In genomic region chr8:46671496-46671895, GRCm38 (mm10) we compare ENCODE assay signal across 7 mouse cellular contexts. TPM values are rescaled to one million over a fixed set of nuclear protein-coding genes. Genes with fewer than 3 reads are reported as not detected.
DNase-seq lines count a peak whose midpoint lies in the region; ATAC-seq and TF ChIP-seq lines count a peak whose summit lies in the region.

No protein-coding gene starts in this region.

- no peaks in the 10 kb centered on the region for H3K9me3 ChIP-seq in lung, embryonic 14.5 days (ENCODE audit: low read depth, low read length)

- no peak overlapping the region for H3K9ac ChIP-seq in lung, embryonic 14.5 days

- no peak overlapping the region for H3K4me3 ChIP-seq in lung, embryonic 14.5 days (ENCODE audit: low read depth, low read length)

- no peaks in the 10 kb centered on the region for H3K27me3 ChIP-seq in lung, embryonic 14.5 days (ENCODE audit: insufficient read depth, low read length)

- no peak overlapping the region for H3K27ac ChIP-seq in lung, embryonic 14.5 days (ENCODE audit: low read depth)

- peak; percentile 61 for DNase-seq in 416B (ENCODE audit: low read depth)
- DNase-seq in c-Kit-positive CD71-negative TER-119-negative erythroid progenitor cells, embryonic 14.5 days (ENCODE audit: low read depth): peak; percentile 51
- peak; percentile 31 to 52 for DNase-seq in frontal cortex, postnatal 10 days (ENCODE audit: low spot score in 2 of 2)
- peak; percentile 49 to 81 for DNase-seq in kidney, postnatal 25 days
- peak; percentile 82 for DNase-seq in lung, embryonic 14.5 days
- peak; percentile 20 for DNase-seq in skeletal muscle tissue, adult 2 months (ENCODE audit: low read depth, low spot score)

- 0% methylated on average over 2 of the region's 2 CpGs for WGBS in lung, embryonic 14.5 days

- peak; percentile 81 for TF ChIP-seq CTCF in lung, embryonic 14.5 days (IDR thresholded peaks at IDR 0.05; ENCODE audit: low read depth)

- H3K36me3 ChIP-seq in lung, embryonic 14.5 days (ENCODE audit: insufficient read depth): no peaks in the 10 kb centered on the region

- no peak overlapping the region for H3K4me2 ChIP-seq in lung, embryonic 14.5 days

- H3K4me1 ChIP-seq in lung, embryonic 14.5 days (ENCODE audit: insufficient read depth): no peaks in the 10 kb centered on the region

- peak; percentile 80 for ATAC-seq in CD4-positive, CD25-positive, alpha-beta regulatory T cell, adult 4 months
- no peak for ATAC-seq in lung, embryonic 14.5 days (ENCODE audit: insufficient read depth)

RNA-seq across cellular contexts. Expression of gene Casp3, which starts 54.4 kb away (rescaled TPM):
- polyA plus RNA-seq in CD4-positive, CD25-positive, alpha-beta regulatory T cell, adult 4 months (2017; shearing (Covaris generic)): 10 to 100 TPM; 50.3 to 69.1 TPM
- polyA plus RNA-seq in lung, embryonic 14.5 days (2014; fragmentation: Nextera tagmentation; extraction: Ambion mirVana): 84.1 and 86.7 TPM in 2 replicates

RNA-seq across cellular contexts. Expression of gene Primpol, which starts 54.5 kb away (rescaled TPM):
- polyA plus RNA-seq in CD4-positive, CD25-positive, alpha-beta regulatory T cell, adult 4 months (2017; shearing (Covaris generic)): 10 to 100 TPM; 38.8 to 42.9 TPM
- 11.2 and 11.4 TPM in 2 replicates for polyA plus RNA-seq in lung, embryonic 14.5 days (2014; fragmentation: Nextera tagmentation; extraction: Ambion mirVana)

Comparison
In these comparisons a context has a peak if more than half of its experiments do, and no peak if none do; other contexts are left out.
1. DNase-seq: peak in every context shown above with its lines; median percentile 82 in lung, embryonic 14.5 days; 65 in kidney, postnatal 25 days; 61 in 416B; 51 in c-Kit-positive CD71-negative TER-119-negative erythroid progenitor cells, embryonic 14.5 days; 42 in frontal cortex, postnatal 10 days; 20 in skeletal muscle tissue, adult 2 months.